Mouse (Mus musculus): ENCODE results near the gene Ap1b1. TPM values are rescaled to one million over a fixed set of nuclear protein-coding genes. Genes with fewer than 3 reads are reported as not detected.
A peak's percentile ranks its signal among the peaks of the same experiment; 100 is the strongest.

The Ap1b1 gene
- total and polyA plus RNA-seq, 3 experiments: 38.6 to 57.8 (median 44.2) TPM

DNA sequence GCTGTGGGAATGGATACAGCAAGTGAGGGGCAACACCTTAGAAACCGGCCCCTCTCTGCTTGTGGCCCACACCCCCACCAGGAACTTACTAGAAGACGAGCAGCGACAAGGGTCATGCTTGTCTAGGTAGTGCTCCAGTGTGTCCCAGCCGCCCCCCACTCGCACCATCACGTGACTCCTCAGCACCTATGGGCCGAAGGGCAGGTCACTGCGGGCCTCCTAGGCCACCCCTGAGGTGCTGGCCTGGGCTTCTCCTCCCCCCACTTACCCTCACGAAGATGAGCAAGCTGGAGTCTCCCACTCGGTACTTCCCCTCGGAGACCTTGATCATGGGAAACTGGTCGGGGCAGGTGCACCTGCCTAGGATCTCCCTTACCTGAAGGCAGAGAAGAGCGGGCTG, 75.7 kb downstream of the Ap1b1 start:
- Histone ChIP-seq H3K36me3 (replicated peaks in 1 of 2; ENCODE audit: control insufficient read depth in 1 of 2, insufficient read depth in 1 of 2, low read length in 1 of 2) (peaks cover 0 to 14% of the 10 kb centered on the region in 2 experiments), H3K79me2 (replicated peaks; ENCODE audit: control insufficient read depth, extremely low read depth, insufficient read depth, poor library complexity, severe bottlenecking) (no peaks in the 10 kb centered on the region), H3K9ac (ENCODE audit: insufficient read depth, low read depth) (no peak overlapping the region), H3K27ac (ENCODE audit: insufficient read depth, low read depth) (peak overlapping the region; percentile 3; the same call in 1 of the 2 replicates), H3K9me3 (replicated peaks; ENCODE audit: low read length) (no peaks in the 10 kb centered on the region), H3K4me1 (ENCODE audit: control insufficient read depth in 1 of 2, insufficient read depth in 2 of 2) (peaks cover 34 to 66% of the 10 kb centered on the region in 2 experiments), H3K4me2 (ENCODE audit: insufficient read depth, low read depth, poor library complexity, severe bottlenecking) (peak overlapping the region; percentile 63), H3K4me3 (replicated peaks in 1 of 3; ENCODE audit: low read depth in 2 of 3, low read length in 2 of 3, poor library complexity in 1 of 3) (peak overlapping the region in 1 of 3 experiments; percentile 3), H3K27me3 (replicated peaks) (peaks cover 24% of the 10 kb centered on the region)
- in situ Hi-C loops (cut with MboI; ENCODE audit: low pct_ligation_motif_present, low pct_unique_long_range_greater_than_20kb, low sequenced_read_pairs): loop anchor here (5.0 kb wide), 1 partner anchor 35 kb away; the partner anchor contains the start of genes Ewsr1 and Rhbdd3
- DNase-seq (ENCODE audit: extremely low read depth): no peak
- TF ChIP-seq ETS1 (conservative IDR thresholded peaks at IDR 0.05; ENCODE audit: low read depth, low read length): no peak
- no peak for TF ChIP-seq JUN (IDR thresholded peaks at IDR 0.05; ENCODE audit: insufficient read depth, low read depth, low read length)
- peak; percentile 20; the same call in 1 of the 2 replicates for TF ChIP-seq USF2 (conservative IDR thresholded peaks at IDR 0.05; ENCODE audit: low read depth, low read length)
- no peak for TF ChIP-seq TBP (conservative IDR thresholded peaks at IDR 0.05; ENCODE audit: low read depth, low read length)
- no peak for TF ChIP-seq RCOR1 (conservative IDR thresholded peaks at IDR 0.05; ENCODE audit: low read depth, low read length)
- no peak for TF ChIP-seq CHD1 (IDR thresholded peaks at IDR 0.05; ENCODE audit: low read depth, low read length)
- TF ChIP-seq NRF1 (IDR thresholded peaks at IDR 0.05; ENCODE audit: low read depth, low read length): 0 out of 2 replicates have a peak, but pooled peaks have one; percentile 3
- peak; percentile 33 for TF ChIP-seq BHLHE40 (IDR thresholded peaks at IDR 0.05; ENCODE audit: low read depth, low read length)
- no peak for TF ChIP-seq CTCF (conservative IDR thresholded peaks at IDR 0.05 in 1 of 2, IDR thresholded peaks at IDR 0.05 in 1 of 2; ENCODE audit: low read depth in 2 of 2, low read length in 2 of 2)
- no peak for TF ChIP-seq EP300 (IDR thresholded peaks at IDR 0.05; ENCODE audit: low read length)
- no peak for TF ChIP-seq ZKSCAN1 (IDR thresholded peaks at IDR 0.05; ENCODE audit: borderline replicate concordance, low read depth, low read length)
- peak; percentile 62 for TF ChIP-seq USF1 (IDR thresholded peaks at IDR 0.05; ENCODE audit: low read depth, low read length)
- no peak for TF ChIP-seq ZC3H11A (IDR thresholded peaks at IDR 0.05; ENCODE audit: low read depth, low read length)
- no peak for TF ChIP-seq KAT2A (IDR thresholded peaks at IDR 0.05; ENCODE audit: insufficient replicate concordance, low read length)
- TF ChIP-seq POLR2AphosphoS2 (IDR thresholded peaks at IDR 0.05; ENCODE audit: low read depth, low read length): no peak
- TF ChIP-seq SIN3A (IDR thresholded peaks at IDR 0.05; ENCODE audit: low read length): no peak
- no peak for TF ChIP-seq JUND (conservative IDR thresholded peaks at IDR 0.05; ENCODE audit: low read depth, low read length)
- dilution Hi-C loops (cut with MboI; ENCODE audit: extremely low pct_ligation_motif_present, extremely low pct_unique_long_range_greater_than_20kb, low sequenced_read_pairs): no loop called here

DNA sequence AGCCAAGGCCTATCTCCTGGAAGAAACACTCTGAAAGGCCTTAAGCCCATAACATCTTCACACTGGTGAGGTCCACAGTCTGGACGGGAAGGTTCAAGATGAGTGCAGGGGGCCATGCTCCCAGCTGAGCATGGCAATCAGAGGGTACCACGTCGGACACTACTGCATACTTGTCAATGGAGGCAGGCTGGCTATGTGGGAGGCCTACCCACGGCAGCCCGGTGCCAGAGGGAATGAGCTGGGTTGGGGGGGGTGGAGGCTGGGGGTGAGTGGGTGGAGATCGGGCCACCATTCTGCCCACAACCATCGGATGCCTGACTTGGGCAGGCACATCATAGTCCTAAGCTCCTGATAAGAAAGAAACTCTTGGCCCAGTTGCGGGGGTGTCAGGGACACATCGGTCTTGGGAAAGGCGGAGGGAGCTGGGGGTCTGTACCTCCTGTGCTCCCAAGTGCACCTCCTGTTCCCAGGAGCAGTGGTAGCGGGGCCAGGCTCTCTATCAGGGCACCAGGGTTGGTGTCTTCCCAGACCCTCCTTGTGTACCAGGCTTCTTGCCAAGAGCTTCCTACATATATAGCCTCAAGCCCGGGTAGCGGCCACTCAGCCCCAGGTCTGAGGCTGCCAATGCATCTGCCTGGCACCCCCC, 76.4 kb downstream of the Ap1b1 start:
- dilution Hi-C loops (cut with MboI; ENCODE audit: extremely low pct_ligation_motif_present, extremely low pct_unique_long_range_greater_than_20kb, low sequenced_read_pairs): no loop called here
- Histone ChIP-seq H3K9me3 (replicated peaks; ENCODE audit: low read length) (no peaks in the 10 kb centered on the region), H3K79me2 (replicated peaks; ENCODE audit: control insufficient read depth, extremely low read depth, insufficient read depth, poor library complexity, severe bottlenecking) (no peaks in the 10 kb centered on the region), H3K36me3 (replicated peaks in 1 of 2; ENCODE audit: control insufficient read depth in 1 of 2, insufficient read depth in 1 of 2, low read length in 1 of 2) (peaks cover 0 to 16% of the 10 kb centered on the region in 2 experiments), H3K27ac (ENCODE audit: insufficient read depth, low read depth) (no peak overlapping the region), H3K4me1 (ENCODE audit: control insufficient read depth in 1 of 2, insufficient read depth in 2 of 2) (peaks cover 34 to 60% of the 10 kb centered on the region in 2 experiments), H3K4me3 (replicated peaks in 1 of 3; ENCODE audit: low read depth in 2 of 3, low read length in 2 of 3, poor library complexity in 1 of 3) (no peak overlapping the region), H3K9ac (ENCODE audit: insufficient read depth, low read depth) (no peak overlapping the region), H3K4me2 (ENCODE audit: insufficient read depth, low read depth, poor library complexity, severe bottlenecking) (no peak overlapping the region), H3K27me3 (replicated peaks) (peaks cover 24% of the 10 kb centered on the region)
- DNase-seq (ENCODE audit: extremely low read depth): no peak
- in situ Hi-C loops (cut with MboI; ENCODE audit: low pct_ligation_motif_present, low pct_unique_long_range_greater_than_20kb, low sequenced_read_pairs): loop anchor here (5.0 kb wide), 1 partner anchor 34 kb away; the partner anchor contains the start of genes Ewsr1 and Rhbdd3
- TF ChIP-seq ELF1 (IDR thresholded peaks at IDR 0.05; ENCODE audit: low read depth, low read length) (no peak), JUN (IDR thresholded peaks at IDR 0.05; ENCODE audit: insufficient read depth, low read depth, low read length) (no peak), ZKSCAN1 (IDR thresholded peaks at IDR 0.05; ENCODE audit: borderline replicate concordance, low read depth, low read length) (no peak), NRF1 (IDR thresholded peaks at IDR 0.05; ENCODE audit: low read depth, low read length) (no peak), TBP (conservative IDR thresholded peaks at IDR 0.05; ENCODE audit: low read depth, low read length) (no peak), MXI1 (IDR thresholded peaks at IDR 0.05; ENCODE audit: low read depth, low read length) (no peak), ETS1 (conservative IDR thresholded peaks at IDR 0.05; ENCODE audit: low read depth, low read length) (no peak), MAX (IDR thresholded peaks at IDR 0.05; ENCODE audit: low read length) (no peak), TCF12 (IDR thresholded peaks at IDR 0.05; ENCODE audit: low read depth, low read length) (no peak), UBTF (IDR thresholded peaks at IDR 0.05; ENCODE audit: low read depth, low read length) (no peak), MAFK (IDR thresholded peaks at IDR 0.05; ENCODE audit: insufficient replicate concordance, low read length) (no peak), SMC3 (IDR thresholded peaks at IDR 0.05; ENCODE audit: low read depth, low read length) (no peak), BHLHE40 (IDR thresholded peaks at IDR 0.05; ENCODE audit: low read depth, low read length) (no peak), ZNF384 (IDR thresholded peaks at IDR 0.05; ENCODE audit: low read depth, low read length) (no peak), GABPA (IDR thresholded peaks at IDR 0.05; ENCODE audit: insufficient replicate concordance, low read depth, low read length) (no peak), RAD21 (IDR thresholded peaks at IDR 0.05; ENCODE audit: low read depth, low read length) (no peak), KAT2A (IDR thresholded peaks at IDR 0.05; ENCODE audit: insufficient replicate concordance, low read length) (no peak), SIN3A (IDR thresholded peaks at IDR 0.05; ENCODE audit: low read length) (no peak), MEF2A (IDR thresholded peaks at IDR 0.05; ENCODE audit: borderline replicate concordance, low read depth, low read length) (no peak)

Measured in CH12.LX (cell line).